Mouse (Mus musculus): ENCODE measurements around the gene Prcd. TPM values are rescaled to one million over a fixed set of nuclear protein-coding genes. Genes with fewer than 3 reads are reported as not detected.
"Not testable (repeated sequence)": the region's sequence is repeated elsewhere in the genome, so short reads cannot be mapped to it uniquely, and the experiment has no call there.

Gene Prcd
- total and polyA plus RNA-seq, 2 experiments from 2014 or later, result 2.5 TPM; not detected in 1

DNA sequence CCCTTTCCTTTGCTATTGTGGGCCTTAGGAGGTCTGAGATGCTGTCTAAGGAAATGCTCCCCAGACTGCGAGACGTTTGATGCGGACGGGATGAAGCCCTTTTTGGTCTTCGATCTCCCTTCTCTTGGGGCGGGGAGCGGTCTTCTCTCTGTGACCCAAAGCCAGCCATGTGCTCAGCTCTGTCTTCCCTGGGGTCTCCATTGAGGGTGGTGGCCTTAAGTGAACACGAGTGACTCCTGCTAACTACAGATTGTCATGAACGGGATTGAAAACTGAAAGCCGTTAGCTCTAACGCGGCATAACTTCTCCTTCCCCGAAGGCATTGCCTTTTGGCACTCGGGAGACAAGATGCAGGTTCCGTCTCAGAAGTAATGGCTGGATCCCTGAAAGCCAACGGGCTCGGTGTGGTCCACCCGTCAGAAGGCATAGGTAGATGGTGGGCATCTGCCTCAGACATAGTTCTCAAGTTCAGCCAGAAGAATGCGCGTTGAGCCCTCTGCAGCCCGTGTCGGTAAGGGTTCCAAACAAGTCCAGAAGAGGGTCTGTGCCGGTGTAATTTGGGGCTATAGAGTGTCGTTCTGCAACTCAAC is 18.6 kb downstream of the Prcd start:
- H3K4me2 ChIP-seq (ENCODE audit: low read depth, low read length), result peak overlapping the region; percentile 98
- H3K27me3 ChIP-seq (ENCODE audit: control insufficient read depth, insufficient read depth, low read length), result no peaks in the 10 kb centered on the region
- TF ChIP-seq EP300 (IDR thresholded peaks at IDR 0.05; ENCODE audit: low read depth) (no peak), CTCF (IDR thresholded peaks at IDR 0.05; ENCODE audit: low read depth) (no peak)
- peak overlapping the region; percentile 67 for H3K4me3 ChIP-seq (ENCODE audit: low read depth, low read length)
- WGBS, result under 1% methylated on average over 24 of the region's 24 CpGs
- ATAC-seq (ENCODE audit: insufficient read depth, low read depth), result peak; percentile 1; the same call in 1 of the 2 replicates
- no peaks in the 10 kb centered on the region for H3K9me3 ChIP-seq (replicated peaks; ENCODE audit: control insufficient read depth, low read length)
- no peak for DNase-seq (ENCODE audit: low spot score)
- peak overlapping the region; percentile 84 for H3K9ac ChIP-seq (replicated peaks; ENCODE audit: low read depth, low read length)
- peak overlapping the region; percentile 83 for H3K27ac ChIP-seq (ENCODE audit: low read depth)
- H3K36me3 ChIP-seq (replicated peaks; ENCODE audit: control insufficient read depth, insufficient read depth, low read length), result peaks cover 43% of the 10 kb centered on the region
- peaks cover 28% of the 10 kb centered on the region for H3K4me1 ChIP-seq (ENCODE audit: control insufficient read depth, insufficient read depth)

DNA sequence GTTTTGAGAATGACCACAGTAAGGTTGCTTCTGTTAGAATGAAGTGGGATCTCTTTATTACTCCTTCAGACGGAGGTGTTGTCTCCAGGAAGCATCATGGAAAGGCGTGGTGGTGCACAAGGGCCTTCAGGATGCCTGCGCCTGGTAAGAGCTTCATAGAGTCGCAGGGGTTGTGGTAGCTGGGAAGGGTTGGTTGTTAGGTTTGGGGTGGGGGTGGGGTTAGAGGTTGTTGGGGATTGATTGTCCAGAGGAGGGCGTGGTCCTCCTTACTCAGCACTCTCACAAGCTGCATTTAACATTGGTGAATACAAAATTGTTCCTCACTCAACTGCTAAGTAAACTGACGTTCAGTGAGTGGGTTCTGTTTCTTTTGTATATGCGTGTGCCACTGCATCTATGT is 19.3 kb downstream of the Prcd start:
- DNase-seq (ENCODE audit: low spot score) (no peak), ATAC-seq (ENCODE audit: insufficient read depth, low read depth) (no peak)
- no peaks in the 10 kb centered on the region for H3K27me3 ChIP-seq (ENCODE audit: control insufficient read depth, insufficient read depth, low read length)
- H3K4me2 ChIP-seq (ENCODE audit: low read depth, low read length), result peak overlapping the region; percentile 98
- H3K4me3 ChIP-seq (ENCODE audit: low read depth, low read length), result peak overlapping the region; percentile 67
- no peak overlapping the region for H3K27ac ChIP-seq (ENCODE audit: low read depth)
- no peaks in the 10 kb centered on the region for H3K9me3 ChIP-seq (replicated peaks; ENCODE audit: control insufficient read depth, low read length)
- peaks cover 28% of the 10 kb centered on the region for H3K4me1 ChIP-seq (ENCODE audit: control insufficient read depth, insufficient read depth)
- TF ChIP-seq CTCF (IDR thresholded peaks at IDR 0.05; ENCODE audit: low read depth) (no peak; the same call in 1 of the 2 replicates), EP300 (IDR thresholded peaks at IDR 0.05; ENCODE audit: low read depth) (no peak)
- peaks cover 47% of the 10 kb centered on the region for H3K36me3 ChIP-seq (replicated peaks; ENCODE audit: control insufficient read depth, insufficient read depth, low read length)
- WGBS, result 17% methylated on average over 7 of the region's 7 CpGs
- peak overlapping the region; percentile 84 for H3K9ac ChIP-seq (replicated peaks; ENCODE audit: low read depth, low read length)

DNA sequence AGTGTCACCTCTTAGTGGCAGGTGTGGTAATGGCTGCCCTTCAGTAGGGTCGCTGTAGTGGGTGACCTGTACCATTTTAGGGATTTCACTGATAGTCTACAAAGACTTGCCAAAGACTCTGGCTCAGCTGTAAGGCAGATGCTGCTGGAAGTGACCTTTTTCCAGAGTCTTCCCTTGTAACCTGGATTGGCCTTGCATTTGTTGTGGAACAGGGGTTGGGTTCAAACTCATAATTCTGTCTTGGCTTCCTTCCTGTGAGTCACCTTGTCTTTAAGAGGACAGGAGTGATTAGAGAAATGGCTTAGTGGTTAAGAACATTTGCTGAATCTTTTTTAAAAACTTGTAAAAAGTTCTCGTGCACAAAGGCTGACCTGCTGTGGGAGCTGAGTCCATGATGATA is 20.1 kb downstream of the Prcd start:
- Histone ChIP-seq H3K36me3 (replicated peaks; ENCODE audit: control insufficient read depth, insufficient read depth, low read length) (peaks cover 51% of the 10 kb centered on the region), H3K4me3 (ENCODE audit: low read depth, low read length) (no peak overlapping the region)
- 72% methylated on average over 2 of the region's 2 CpGs for WGBS

DNA sequence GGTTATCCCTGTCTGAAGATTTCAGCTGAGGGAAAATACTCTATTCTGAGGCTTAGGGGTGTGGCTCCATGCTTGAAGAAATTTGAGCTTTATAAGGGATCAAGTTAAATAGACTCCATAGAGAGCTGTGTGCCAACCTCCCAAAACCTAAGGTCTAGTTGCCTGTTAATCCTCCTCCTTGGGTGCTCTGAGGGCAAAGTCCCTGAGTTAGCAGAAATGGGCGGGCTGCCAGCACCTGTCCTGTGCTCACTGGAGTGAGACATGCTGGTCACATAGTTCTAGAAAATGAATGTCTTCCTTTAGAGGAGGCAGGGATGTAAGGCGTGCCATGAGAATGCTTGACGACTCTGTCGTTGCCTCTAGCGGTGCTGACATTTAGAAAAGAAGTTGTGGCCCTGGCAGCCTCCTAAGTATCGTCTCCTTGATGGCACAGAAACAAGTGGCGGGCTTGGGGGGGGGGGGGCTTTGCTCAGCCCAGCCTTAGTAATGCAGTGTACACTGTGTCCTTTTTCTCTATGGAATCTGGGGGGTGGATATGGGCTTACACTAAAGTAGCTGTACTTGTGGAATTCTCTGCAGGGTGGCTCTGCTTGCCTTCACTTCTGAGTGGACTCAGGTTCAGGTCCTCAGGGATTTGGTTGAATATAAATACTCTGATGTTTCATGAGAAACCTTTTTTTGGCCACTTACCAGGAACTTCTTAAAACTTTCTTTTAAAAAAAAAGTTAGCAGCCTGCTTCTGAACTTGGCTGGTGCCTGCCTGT is 21.5 kb downstream of the Prcd start:
- H3K9ac ChIP-seq (replicated peaks; ENCODE audit: low read depth, low read length), result no peak overlapping the region
- ATAC-seq (ENCODE audit: insufficient read depth, low read depth) (no peak), DNase-seq (ENCODE audit: low spot score) (no peak)
- H3K27ac ChIP-seq (ENCODE audit: low read depth), result peak overlapping the region; percentile 80
- H3K9me3 ChIP-seq (replicated peaks; ENCODE audit: control insufficient read depth, low read length), result no peaks in the 10 kb centered on the region
- H3K4me1 ChIP-seq (ENCODE audit: control insufficient read depth, insufficient read depth), result peaks cover 28% of the 10 kb centered on the region
- no peak overlapping the region for H3K4me2 ChIP-seq (ENCODE audit: low read depth, low read length)
- TF ChIP-seq EP300 (IDR thresholded peaks at IDR 0.05; ENCODE audit: low read depth) (no peak), CTCF (IDR thresholded peaks at IDR 0.05; ENCODE audit: low read depth) (no peak)
- H3K27me3 ChIP-seq (ENCODE audit: control insufficient read depth, insufficient read depth, low read length), result no peaks in the 10 kb centered on the region
- WGBS, result 65% methylated on average over 7 of the region's 7 CpGs
- no peak overlapping the region for H3K4me3 ChIP-seq (ENCODE audit: low read depth, low read length)
- peaks cover 61% of the 10 kb centered on the region for H3K36me3 ChIP-seq (replicated peaks; ENCODE audit: control insufficient read depth, insufficient read depth, low read length)

More for the DNA sequence above, 20.1 kb downstream of the Prcd start:
- Histone ChIP-seq H3K9me3 (replicated peaks; ENCODE audit: control insufficient read depth, low read length) (no peaks in the 10 kb centered on the region), H3K27ac (ENCODE audit: low read depth) (no peak overlapping the region), H3K9ac (replicated peaks; ENCODE audit: low read depth, low read length) (0 out of 2 replicates have a peak overlapping the region, but pooled peaks have one; percentile 84), H3K4me1 (ENCODE audit: control insufficient read depth, insufficient read depth) (peaks cover 28% of the 10 kb centered on the region), H3K4me2 (ENCODE audit: low read depth, low read length) (peak overlapping the region; percentile 98; the same call in 1 of the 2 replicates), H3K27me3 (ENCODE audit: control insufficient read depth, insufficient read depth, low read length) (no peaks in the 10 kb centered on the region)
- DNase-seq (ENCODE audit: low spot score) (no peak), ATAC-seq (ENCODE audit: insufficient read depth, low read depth) (no peak)
- TF ChIP-seq CTCF (IDR thresholded peaks at IDR 0.05; ENCODE audit: low read depth) (no peak), EP300 (IDR thresholded peaks at IDR 0.05; ENCODE audit: low read depth) (no peak)

DNA sequence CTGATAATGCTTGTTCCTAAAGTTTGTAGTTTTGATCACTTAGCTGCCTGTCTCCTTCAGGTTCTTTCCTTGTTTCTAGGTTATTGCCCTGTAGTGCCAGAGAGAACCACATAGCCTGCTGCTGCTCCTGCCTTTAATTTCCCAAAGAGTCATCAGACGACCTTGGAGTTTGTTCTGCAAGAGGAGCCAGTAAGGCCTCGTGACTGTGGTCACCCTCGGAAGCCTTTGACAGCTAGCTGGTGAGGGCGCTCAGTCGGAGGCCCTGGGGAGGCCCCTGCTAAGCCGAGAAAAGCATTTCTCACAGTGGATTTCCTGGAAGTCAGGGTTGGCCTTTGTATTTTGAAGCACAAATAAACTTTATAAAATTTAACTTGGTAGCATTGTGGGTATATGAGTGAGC is 22.1 kb downstream of the Prcd start:
- Histone ChIP-seq H3K27ac (ENCODE audit: low read depth) (peak overlapping the region; percentile 80), H3K4me1 (ENCODE audit: control insufficient read depth, insufficient read depth) (peaks cover 28% of the 10 kb centered on the region), H3K36me3 (replicated peaks; ENCODE audit: control insufficient read depth, insufficient read depth, low read length) (peaks cover 61% of the 10 kb centered on the region)
- whole genome bisulfite sequencing, result 26% methylated on average over 6 of the region's 6 CpGs
- peak; percentile 52 for ATAC-seq (ENCODE audit: insufficient read depth, low read depth)
- H3K9me3 ChIP-seq (replicated peaks; ENCODE audit: control insufficient read depth, low read length); H3K27me3 ChIP-seq (ENCODE audit: control insufficient read depth, insufficient read depth, low read length); H3K4me3 ChIP-seq (ENCODE audit: low read depth, low read length); H3K9ac ChIP-seq (replicated peaks; ENCODE audit: low read depth, low read length); H3K4me2 ChIP-seq (ENCODE audit: low read depth, low read length); DNase-seq (ENCODE audit: low spot score): not testable (repeated sequence)
